Mouse (Mus musculus) left cerebral cortex, adult 2 months (tissue): ENCODE data around the gene Tnfsfm13. TPM values are rescaled to one million over a fixed set of nuclear protein-coding genes. Genes with fewer than 3 reads are reported as not detected.
A peak's percentile ranks its signal among the peaks of the same experiment; 100 is the strongest.

Experiments used
- DNase-seq, 2 experiments: peaks; one replicate each; pipeline ENCODE4 v3.0.0; 2021 to 2022; ENCODE audit warnings: low spot score in 2 of 2, mixed read lengths in 1 of 2; ENCODE audit errors: extremely low spot score in 1 of 2
- H3K27ac ChIP-seq: fragments of 200-600 bp; 2 replicates; pipeline ENCODE4 v1.8.1; 2022
- H3K4me3 ChIP-seq: fragments of 200-600 bp; 2 replicates; pipeline ENCODE4 v1.8.1; 2022
- CTCF ChIP-seq: fragments of 200-600 bp; IDR thresholded peaks from 2 replicates; pipeline ENCODE4 v1.8.1; 2022; ENCODE audit warnings: antibody characterized with exemption, mild to moderate bottlenecking, moderate library complexity
- intact Hi-C: fragments of 180-260 bp; cut with DNase I; formaldehyde crosslinking; loops from one replicate; pipeline ENCODE4 v1.15.1; 2025
- microRNA-seq, 2 experiments: library from miRNA; unstranded; fragments of <30 nt; microRNA quantifications; one replicate each; pipeline ENCODE4 v1.2.0; 2021
- total RNA-seq, 2 experiments: library from RNA; stranded (reverse); gene quantifications; 2 replicates each; pipeline ENCODE4 v1.2.3; 2021

Tnfsfm13 gene
- total RNA-seq, 2 experiments from 2014 or later: 1.4 to 1.9 TPM

- no peak for TF ChIP-seq CTCF
- intact Hi-C loops: no loop called here
- no peak overlapping the region for H3K27ac ChIP-seq
- DNase-seq: no peak
- no peak overlapping the region for H3K4me3 ChIP-seq
These were observed 38.4 kb downstream of the Tnfsfm13 start for GRCm38 (mm10) chr11:69657462-69657881.

DNA sequence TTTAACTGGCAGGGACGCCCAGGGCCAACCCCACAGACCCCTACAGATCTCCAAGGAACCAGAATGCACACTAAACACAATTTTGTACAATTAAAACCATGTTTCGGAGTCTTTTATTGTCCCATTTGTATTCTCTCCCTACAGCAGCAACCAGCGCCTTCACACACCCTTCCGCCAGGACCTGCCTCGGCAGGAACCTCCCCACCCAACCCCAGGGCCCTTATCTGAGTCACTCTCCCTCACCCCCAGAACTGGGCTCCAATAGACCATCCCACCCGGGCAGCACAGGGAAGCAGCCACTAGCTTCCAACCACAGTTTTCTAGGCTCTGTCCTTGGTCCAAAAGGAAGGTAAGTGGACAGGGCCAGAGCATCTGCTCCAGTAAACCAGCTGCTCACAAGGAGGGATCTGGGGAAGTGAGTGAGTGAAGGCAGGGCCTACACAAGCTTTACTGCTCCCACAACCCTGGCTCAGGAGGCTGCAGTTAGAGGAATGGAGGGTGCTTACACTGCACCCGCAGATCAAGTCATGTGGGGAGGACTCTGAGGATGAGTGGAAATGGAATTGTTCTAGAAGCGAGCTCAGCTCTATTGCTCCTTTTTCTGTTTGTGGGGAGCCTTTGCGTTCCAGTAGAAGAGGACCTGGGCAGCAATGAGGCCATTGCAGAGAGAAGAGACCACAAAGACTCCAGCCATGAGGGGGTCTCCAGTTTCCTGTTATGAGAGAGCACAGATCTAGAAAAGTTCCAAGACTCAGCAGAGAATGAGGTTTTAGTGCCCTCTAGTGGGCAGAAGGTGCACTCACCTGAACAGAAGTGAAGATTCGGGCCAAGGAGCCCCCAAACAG is 39.1 kb downstream of the Tnfsfm13 start:
- Histone ChIP-seq H3K4me3 (no peak overlapping the region), H3K27ac (no peak overlapping the region)
- no peak for DNase-seq
- peak; percentile 85 for TF ChIP-seq CTCF
- intact Hi-C loops: no loop called here

- Histone ChIP-seq H3K27ac (no peak overlapping the region), H3K4me3 (no peak overlapping the region)
- intact Hi-C loops: no loop called here
- no peak for DNase-seq
- TF ChIP-seq CTCF: no peak
These were observed 39.8 kb downstream of the Tnfsfm13 start for GRCm38 (mm10) chr11:69656065-69656455.

GRCm38 (mm10) chr11:69655264-69656064 is 40.4 kb downstream of the Tnfsfm13 start, which contains the start of gene Sox15:
Gene Sox15, plus strand, starts transcription at chr11:69655314.
- intact Hi-C loops: no loop called here
- no peak within 1 kb of the TSS for H3K4me3 ChIP-seq
- DNase-seq: peak; percentile 63 to 77
- TF ChIP-seq CTCF: peak; percentile 87
- no peak within 1 kb of the TSS for H3K27ac ChIP-seq

DNA sequence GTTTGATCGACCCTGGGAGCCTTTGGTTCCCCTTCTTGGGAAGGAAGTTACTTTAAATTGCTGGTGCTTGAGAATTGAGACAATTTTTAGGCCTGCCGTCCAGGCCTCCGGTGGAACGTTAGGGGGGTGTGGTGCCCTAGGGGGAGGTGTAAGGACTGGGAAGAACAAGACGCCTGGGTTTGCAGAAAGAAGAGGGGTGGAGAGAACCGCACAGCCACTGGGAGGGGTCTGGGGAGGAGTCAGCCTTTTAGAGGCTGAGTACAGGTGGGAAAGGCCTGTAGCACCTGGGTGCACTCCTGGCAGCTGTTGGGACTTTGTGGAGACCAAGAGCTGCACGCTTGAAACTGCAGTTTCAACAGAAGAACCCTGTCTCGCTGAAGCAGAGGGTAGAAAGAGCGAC is 41.1 kb downstream of the Tnfsfm13 start:
- intact Hi-C loops: no loop called here
- H3K4me3 ChIP-seq: no peak overlapping the region
- TF ChIP-seq CTCF: no peak
- DNase-seq: no peak
- no peak overlapping the region for H3K27ac ChIP-seq

DNA sequence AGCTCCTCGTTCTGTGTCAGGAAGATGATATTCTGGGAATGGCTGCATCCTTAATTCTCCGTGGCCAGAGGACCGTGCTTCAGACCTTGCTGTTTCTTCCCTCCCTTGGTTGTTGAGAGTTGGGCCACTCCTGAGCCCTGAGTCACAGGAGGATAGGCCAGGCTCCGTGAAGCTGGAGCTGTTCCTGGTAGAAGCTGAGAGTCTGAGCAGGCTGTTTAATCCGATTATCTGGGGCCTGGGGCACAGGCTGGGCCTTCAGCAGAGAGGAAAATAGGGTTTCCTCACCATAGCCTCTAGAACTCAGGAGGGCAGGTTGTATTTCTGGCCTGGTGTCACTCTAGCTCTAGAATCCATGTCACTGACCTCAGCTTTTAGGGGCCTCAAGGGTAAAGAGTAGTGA is 42.5 kb downstream of the Tnfsfm13 start:
- intact Hi-C loops: no loop called here
- Histone ChIP-seq H3K27ac (no peak overlapping the region), H3K4me3 (no peak overlapping the region)
- DNase-seq: no peak
- no peak for TF ChIP-seq CTCF

DNA sequence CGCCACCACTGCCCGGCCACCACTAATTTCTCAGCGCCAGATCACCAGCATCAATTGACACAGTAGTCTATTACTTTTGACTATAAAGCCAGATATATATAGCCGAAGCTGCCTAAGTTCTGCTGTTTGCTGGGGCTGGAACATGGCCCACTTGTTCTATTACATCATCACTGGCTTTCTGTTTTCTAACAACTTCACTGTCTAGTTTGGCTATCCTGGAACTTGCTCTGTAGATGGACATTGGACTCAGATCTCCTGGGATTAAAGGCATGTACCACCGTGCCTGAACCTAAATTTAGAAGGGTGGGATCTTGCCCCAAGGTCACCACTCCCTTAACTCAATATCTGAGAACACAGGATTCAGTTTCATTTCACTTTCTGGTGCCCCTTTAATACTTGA is 50.0 kb downstream of the Tnfsfm13 start:
- no peak for TF ChIP-seq CTCF
- intact Hi-C loops: loop anchor here (5.0 kb wide), 1 partner anchor 91 kb away; no protein-coding TSS in a partner anchor
- Histone ChIP-seq H3K27ac (no peak overlapping the region), H3K4me3 (no peak overlapping the region)
- no peak for DNase-seq

DNA sequence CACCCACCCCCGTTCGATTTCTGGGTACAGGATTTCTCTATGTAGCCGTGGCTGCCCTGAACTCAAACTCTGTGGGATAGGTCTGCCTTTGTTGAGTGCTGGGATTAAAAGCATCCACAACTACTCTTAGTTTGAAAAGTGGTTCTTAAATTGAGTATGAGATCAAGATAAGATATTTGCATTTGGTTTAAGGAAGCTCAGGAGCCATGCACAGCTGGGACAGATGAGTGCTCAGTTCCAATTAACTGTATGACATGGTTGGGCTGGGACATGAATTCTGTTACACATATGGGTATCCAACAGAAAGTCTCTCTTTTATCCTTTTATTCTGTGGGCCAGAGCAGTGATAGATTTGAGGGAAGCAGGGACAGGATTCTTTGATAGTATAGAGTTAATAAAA is 60.4 kb downstream of the Tnfsfm13 start:
- no peak for TF ChIP-seq CTCF
- DNase-seq: no peak
- Histone ChIP-seq H3K4me3 (no peak overlapping the region), H3K27ac (no peak overlapping the region)
- intact Hi-C loops: no loop called here

- Histone ChIP-seq H3K4me3 (peak overlapping the region; percentile 79), H3K27ac (peak overlapping the region; percentile 85)
- TF ChIP-seq CTCF: no peak
- DNase-seq: peak in 1 of 2 experiments; percentile 47
- intact Hi-C loops: loop anchor here (5.0 kb wide), 1 partner anchor 124 kb away; the partner anchor contains the start of gene Polr2a
These were observed 62.6 kb downstream of the Tnfsfm13 start for GRCm38 (mm10) chr11:69633128-69633866.

Small RNA genes within 50 kb of the gene (microRNA-seq; reads per million reads assigned to microRNA genes)
- 8.1 to 14.4 reads per million in 2 experiments for gene Mir1934
- 0 reads per million in 2 experiments for gene Mir467f

Other genes with a start within 250 kb of the Tnfsfm13 start
- gene Dnah2, start 147.0 kb downstream of the Tnfsfm13 start, total RNA-seq: 1 to 10 TPM; 2.7 to 3.7 TPM
- 10 to 100 TPM; 46.6 to 63.0 TPM for gene Efnb3, start 135.9 kb downstream of the Tnfsfm13 start, total RNA-seq
- 10 to 100 TPM in 1 of 2 experiments, 1 to 10 TPM in 1; 7.6 to 10.5 TPM for gene Wrap53, start 115.8 kb downstream of the Tnfsfm13 start, total RNA-seq
- gene Trp53, start 115.7 kb downstream of the Tnfsfm13 start, total RNA-seq: 10 to 100 TPM; 23.7 TPM
- gene Atp1b2, start 90.2 kb downstream of the Tnfsfm13 start, total RNA-seq: 100 to 1,000 TPM; 411 to 429 TPM
- not detected for gene Shbg, start 78.2 kb downstream of the Tnfsfm13 start, total RNA-seq
- 10 to 100 TPM in 1 of 2 experiments, 1 to 10 TPM in 1; 9.9 to 13.7 TPM for gene Sat2, start 74.1 kb downstream of the Tnfsfm13 start, total RNA-seq
- 100 to 1,000 TPM; 146 TPM for gene Fxr2, start 63.1 kb downstream of the Tnfsfm13 start, total RNA-seq
- not detected for gene Sox15, start 40.8 kb downstream of the Tnfsfm13 start, total RNA-seq
- 10 to 100 TPM; 59.0 to 59.4 TPM for gene Mpdu1, start 33.5 kb downstream of the Tnfsfm13 start, total RNA-seq
- 10 to 100 TPM; 11.8 to 14.1 TPM for gene Cd68, start 29.9 kb downstream of the Tnfsfm13 start, total RNA-seq
- 100 to 1,000 TPM; 299 to 311 TPM for gene Eif4a1, start 23.7 kb downstream of the Tnfsfm13 start, total RNA-seq
- 100 to 1,000 TPM; 108 to 111 TPM for gene Senp3, start 14.0 kb downstream of the Tnfsfm13 start, total RNA-seq
- 1 to 10 TPM; 3.3 to 3.8 TPM for gene Tnfsf13, start 10.3 kb downstream of the Tnfsfm13 start, total RNA-seq
- gene Tnfsf12, start 249 bp downstream of the Tnfsfm13 start, total RNA-seq: 10 to 100 TPM in 1 of 2 experiments, 1 to 10 TPM in 1; 9.5 to 10.6 TPM
- gene Polr2a, start 62.5 kb upstream of the Tnfsfm13 start, total RNA-seq: 10 to 100 TPM; 55.1 to 56.6 TPM
- gene Slc35g3, start 65.9 kb upstream of the Tnfsfm13 start, total RNA-seq: not detected
- 100 to 1,000 TPM; 134 to 167 TPM for gene Zbtb4, start 69.8 kb upstream of the Tnfsfm13 start, total RNA-seq
- gene Chrnb1, start 99.8 kb upstream of the Tnfsfm13 start, total RNA-seq: 1 to 10 TPM; 1.0 to 1.4 TPM
- gene Fgf11, start 105.8 kb upstream of the Tnfsfm13 start, total RNA-seq: 10 to 100 TPM; 15.9 to 19.8 TPM
- gene Tmem102, start 109.5 kb upstream of the Tnfsfm13 start, total RNA-seq: under 1 TPM in 1 of 2 experiments, not detected in 1; 0.23 TPM
- not detected for gene Gm39566, start 119.2 kb upstream of the Tnfsfm13 start, total RNA-seq
- gene Spem2, start 122.4 kb upstream of the Tnfsfm13 start, total RNA-seq: not detected
- under 1 TPM; 0.34 to 0.44 TPM for gene Spem1, start 126.1 kb upstream of the Tnfsfm13 start, total RNA-seq
- 100 to 1,000 TPM; 236 to 243 TPM for gene Nlgn2, start 141.7 kb upstream of the Tnfsfm13 start, total RNA-seq
- gene Tmem256, start 142.4 kb upstream of the Tnfsfm13 start, total RNA-seq: 100 to 1,000 TPM; 113 to 126 TPM
- 10 to 100 TPM; 19.5 to 22.5 TPM for gene Plscr3, start 150.3 kb upstream of the Tnfsfm13 start, total RNA-seq
- gene Tnk1, start 162.6 kb upstream of the Tnfsfm13 start, total RNA-seq: under 1 TPM in 1 of 2 experiments, not detected in 1; 0.20 TPM
- gene Tmem95, start 181.9 kb upstream of the Tnfsfm13 start, total RNA-seq: not detected
- 1 to 10 TPM; 1.3 to 1.5 TPM for gene Kctd11, start 185.3 kb upstream of the Tnfsfm13 start, total RNA-seq
- gene Acap1, start 199.4 kb upstream of the Tnfsfm13 start, total RNA-seq: not detected
- gene 2810408A11Rik, start 204.9 kb upstream of the Tnfsfm13 start, total RNA-seq: under 1 TPM; 0.23 to 0.87 TPM
- 100 to 1,000 TPM; 121 to 124 TPM for gene Neurl4, start 205.0 kb upstream of the Tnfsfm13 start, total RNA-seq
- 10 to 100 TPM; 31.0 to 31.7 TPM for gene Gps2, start 217.8 kb upstream of the Tnfsfm13 start, total RNA-seq
- gene Eif5a, start 225.9 kb upstream of the Tnfsfm13 start, total RNA-seq: 100 to 1,000 TPM; 408 to 429 TPM
- 1 to 10 TPM; 9.9 to 10.0 TPM for gene Ybx2, start 239.7 kb upstream of the Tnfsfm13 start, total RNA-seq